Mouse (Mus musculus) right cerebral cortex, postnatal 25 days (tissue): ENCODE measurements around the gene Txlnb.

Experiments
- DNase-seq: peaks from one replicate; pipeline ENCODE4 v3.0.0; 2022

The Txlnb gene

GRCm38 (mm10) chr10:17827391-17827790 lies 31.4 kb downstream of the Txlnb start:
- no peak for DNase-seq

- DNase-seq: no peak
Observed at GRCm38 (mm10) chr10:17829205-17829604, 33.2 kb downstream of the Txlnb start.

GRCm38 (mm10) chr10:17831041-17831440 lies 35.0 kb downstream of the Txlnb start:
- DNase-seq: no peak

- DNase-seq: no peak
Observed at GRCm38 (mm10) chr10:17835031-17835430, 39.0 kb downstream of the Txlnb start.

- DNase-seq: no peak
Observed at GRCm38 (mm10) chr10:17836275-17836674, 40.2 kb downstream of the Txlnb start.

GRCm38 (mm10) chr10:17842030-17842429 lies 46.0 kb downstream of the Txlnb start:
- DNase-seq: no peak

- peak; percentile 51 for DNase-seq
Observed at GRCm38 (mm10) chr10:17844781-17845537, 48.9 kb downstream of the Txlnb start.

GRCm38 (mm10) chr10:17857647-17858261 lies 61.7 kb downstream of the Txlnb start:
- DNase-seq: no peak

GRCm38 (mm10) chr10:17860701-17861480 lies 64.9 kb downstream of the Txlnb start:
- no peak for DNase-seq

GRCm38 (mm10) chr10:17869822-17870662 lies 74.0 kb downstream of the Txlnb start:
- DNase-seq: peak; percentile 63

GRCm38 (mm10) chr10:17878002-17878919 lies 82.2 kb downstream of the Txlnb start:
- no peak for DNase-seq

- no peak for DNase-seq
Observed at GRCm38 (mm10) chr10:17880038-17880437, 84.0 kb downstream of the Txlnb start.

- DNase-seq: no peak
Observed at GRCm38 (mm10) chr10:17880724-17881123, 84.7 kb downstream of the Txlnb start.
